Mouse (Mus musculus): ENCODE measurements around the gene Fxyd5. TPM values are rescaled to one million over a fixed set of nuclear protein-coding genes. Genes with fewer than 3 reads are reported as not detected.

Gene Fxyd5
- 10.1 and 14.6 TPM in 2 replicates for polyA plus RNA-seq (2012; rRNA removed)
- polyA plus RNA-seq (2014; fragmentation: Nextera tagmentation; extraction: Ambion mirVana): 15.1 and 20.4 TPM in 2 replicates

DNA sequence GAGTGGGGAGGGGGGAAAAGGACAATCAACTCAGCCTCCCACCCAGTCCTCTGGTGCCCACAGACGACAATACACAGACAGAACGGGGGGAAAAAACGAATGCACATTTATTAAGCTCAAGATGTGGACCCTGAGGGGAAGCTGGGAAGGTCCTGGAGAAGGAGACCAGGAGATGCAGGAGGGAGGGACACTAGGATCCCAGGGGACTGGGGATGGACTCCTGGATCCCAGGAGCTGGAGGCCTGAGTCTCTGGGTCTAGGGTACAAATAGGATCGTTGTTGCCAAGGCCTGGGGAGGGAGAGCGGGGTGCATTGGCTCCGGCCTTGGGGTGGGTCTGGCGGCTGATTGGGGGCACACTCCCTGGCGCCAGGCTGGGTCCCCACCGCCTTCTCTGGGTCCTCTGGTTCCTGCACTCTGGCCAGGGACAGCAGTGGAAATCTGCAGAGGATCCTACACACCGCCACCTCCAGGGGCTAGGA lies at the start of gene Fxyd5:
Gene Fxyd5 (minus strand): TSS at position 51 of the 480 bp plus-strand sequence.
- Histone ChIP-seq H3K4me3 (ENCODE audit: insufficient read depth in 1 of 2, low read depth in 2 of 2, low read length in 2 of 2) (peak within 1 kb of the TSS; percentile 34 to 41), H3K4me2 (ENCODE audit: low read depth) (peak within 1 kb of the TSS; percentile 43), H3K4me1 (replicated peaks; ENCODE audit: control insufficient read depth in 2 of 2, insufficient read depth in 2 of 2, low read length in 1 of 2) (no peaks in the 10 kb centered on the region), H3K36me3 (replicated peaks; ENCODE audit: control insufficient read depth, insufficient read depth, low read depth) (no peaks in the 10 kb centered on the region), H3K9me3 (ENCODE audit: control insufficient read depth, low read length) (no peaks in the 10 kb centered on the region), H3K27ac (no peak within 1 kb of the TSS), H3K27me3 (ENCODE audit: control insufficient read depth, insufficient read depth, low read length) (no peaks in the 10 kb centered on the region; the same call in 1 of the 2 replicates), H3K9ac (replicated peaks) (no peak within 1 kb of the TSS)
- ATAC-seq (ENCODE audit: insufficient read depth) (no peak), DNase-seq (ENCODE audit: low read depth in 3 of 3, low spot score in 3 of 3) (no peak)
- 42% methylated on average over 10 of the region's 10 CpGs for WGBS (ENCODE audit: insufficient replicate concordance)
- TF ChIP-seq CTCF (IDR thresholded peaks at IDR 0.05; ENCODE audit: low read depth): no peak
- no peak for TF ChIP-seq EP300 (IDR thresholded peaks at IDR 0.05; ENCODE audit: low read depth)

DNA sequence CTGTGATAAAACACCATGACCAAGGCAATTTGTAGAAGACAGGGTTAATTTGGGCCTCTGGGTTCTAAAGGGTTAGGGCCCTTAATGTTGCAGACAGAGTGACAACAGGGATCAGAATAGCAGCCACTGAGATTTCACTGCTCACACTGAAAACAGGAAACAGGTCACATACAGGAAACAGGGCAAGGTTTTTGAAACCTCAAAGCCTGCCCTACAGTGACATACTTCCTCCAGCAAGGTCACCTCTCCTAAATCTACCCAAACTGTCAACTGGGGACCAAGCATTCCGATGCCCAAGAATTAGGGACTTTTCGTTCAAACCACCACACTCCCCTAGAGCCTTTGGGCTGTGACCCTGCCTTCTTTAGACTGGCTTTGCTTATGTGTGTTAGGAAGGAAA lies 47.4 kb upstream of the Fxyd5 start:
- H3K36me3 ChIP-seq (replicated peaks; ENCODE audit: control insufficient read depth, insufficient read depth, low read depth): no peaks in the 10 kb centered on the region
- H3K4me3 ChIP-seq (ENCODE audit: insufficient read depth in 1 of 2, low read depth in 2 of 2, low read length in 2 of 2): no peak overlapping the region
- DNase-seq (ENCODE audit: low read depth in 3 of 3, low spot score in 3 of 3): no peak
- no peak overlapping the region for H3K4me2 ChIP-seq (ENCODE audit: low read depth)
- no peak overlapping the region for H3K9ac ChIP-seq (replicated peaks)
- no peak for ATAC-seq (ENCODE audit: insufficient read depth)
- no peaks in the 10 kb centered on the region for H3K9me3 ChIP-seq (ENCODE audit: control insufficient read depth, low read length)
- H3K27me3 ChIP-seq (ENCODE audit: control insufficient read depth, insufficient read depth, low read length): no peaks in the 10 kb centered on the region
- no peak overlapping the region for H3K27ac ChIP-seq
- TF ChIP-seq CTCF (IDR thresholded peaks at IDR 0.05; ENCODE audit: low read depth) (no peak), EP300 (IDR thresholded peaks at IDR 0.05; ENCODE audit: low read depth) (no peak)
- H3K4me1 ChIP-seq (replicated peaks; ENCODE audit: control insufficient read depth in 2 of 2, insufficient read depth in 2 of 2, low read length in 1 of 2): peaks cover 0 to 4% of the 10 kb centered on the region in 2 experiments; a peak in 1 of 4 replicates
- 15% methylated on average over 2 of the region's 2 CpGs for WGBS (ENCODE audit: insufficient replicate concordance)

GRCm38 (mm10) chr7:31088206-31088605 lies 45.9 kb upstream of the Fxyd5 start:
- Histone ChIP-seq H3K9me3 (ENCODE audit: control insufficient read depth, low read length) (no peaks in the 10 kb centered on the region), H3K4me1 (replicated peaks; ENCODE audit: control insufficient read depth in 2 of 2, insufficient read depth in 2 of 2, low read length in 1 of 2) (peaks cover 0 to 6% of the 10 kb centered on the region in 2 experiments; a peak in 1 of 4 replicates), H3K36me3 (replicated peaks; ENCODE audit: control insufficient read depth, insufficient read depth, low read depth) (no peaks in the 10 kb centered on the region), H3K4me3 (ENCODE audit: insufficient read depth in 1 of 2, low read depth in 2 of 2, low read length in 2 of 2) (no peak overlapping the region), H3K9ac (replicated peaks) (no peak overlapping the region), H3K27ac (no peak overlapping the region), H3K27me3 (ENCODE audit: control insufficient read depth, insufficient read depth, low read length) (no peaks in the 10 kb centered on the region), H3K4me2 (ENCODE audit: low read depth) (no peak overlapping the region)
- ATAC-seq (ENCODE audit: insufficient read depth) (no peak), DNase-seq (ENCODE audit: low read depth in 3 of 3, low spot score in 3 of 3) (no peak)
- TF ChIP-seq CTCF (IDR thresholded peaks at IDR 0.05; ENCODE audit: low read depth) (no peak), EP300 (IDR thresholded peaks at IDR 0.05; ENCODE audit: low read depth) (no peak)
- WGBS (ENCODE audit: insufficient replicate concordance): 53% methylated on average over 3 of the region's 3 CpGs

- TF ChIP-seq EP300 (IDR thresholded peaks at IDR 0.05; ENCODE audit: low read depth): no peak
- TF ChIP-seq CTCF (IDR thresholded peaks at IDR 0.05; ENCODE audit: low read depth): no peak
- H3K9me3 ChIP-seq (ENCODE audit: control insufficient read depth, low read length): no peaks in the 10 kb centered on the region
- ATAC-seq (ENCODE audit: insufficient read depth): no peak
- H3K36me3 ChIP-seq (replicated peaks; ENCODE audit: control insufficient read depth, insufficient read depth, low read depth): no peaks in the 10 kb centered on the region
- no peak for DNase-seq (ENCODE audit: low read depth in 3 of 3, low spot score in 3 of 3)
- no peaks in the 10 kb centered on the region for H3K27me3 ChIP-seq (ENCODE audit: control insufficient read depth, insufficient read depth, low read length)
- no peak overlapping the region for H3K27ac ChIP-seq
- peaks cover 0 to 6% of the 10 kb centered on the region in 2 experiments; a peak in 1 of 4 replicates for H3K4me1 ChIP-seq (replicated peaks; ENCODE audit: control insufficient read depth in 2 of 2, insufficient read depth in 2 of 2, low read length in 1 of 2)
- H3K9ac ChIP-seq (replicated peaks): no peak overlapping the region
- no peak overlapping the region for H3K4me2 ChIP-seq (ENCODE audit: low read depth)
- H3K4me3 ChIP-seq (ENCODE audit: insufficient read depth in 1 of 2, low read depth in 2 of 2, low read length in 2 of 2): no peak overlapping the region
- 18% methylated on average over 2 of the region's 2 CpGs for WGBS (ENCODE audit: insufficient replicate concordance)
Measured at GRCm38 (mm10) chr7:31087262-31087661, 45.0 kb upstream of the Fxyd5 start.

GRCm38 (mm10) chr7:31086175-31086755 lies 44.0 kb upstream of the Fxyd5 start:
- DNase-seq (ENCODE audit: low read depth in 3 of 3, low spot score in 3 of 3) (no peak), ATAC-seq (ENCODE audit: insufficient read depth) (no peak)
- H3K27ac ChIP-seq: no peak overlapping the region
- no peak overlapping the region for H3K4me3 ChIP-seq (ENCODE audit: insufficient read depth in 1 of 2, low read depth in 2 of 2, low read length in 2 of 2)
- peaks cover 0 to 6% of the 10 kb centered on the region in 2 experiments; a peak in 1 of 4 replicates for H3K4me1 ChIP-seq (replicated peaks; ENCODE audit: control insufficient read depth in 2 of 2, insufficient read depth in 2 of 2, low read length in 1 of 2)
- H3K36me3 ChIP-seq (replicated peaks; ENCODE audit: control insufficient read depth, insufficient read depth, low read depth): no peaks in the 10 kb centered on the region
- WGBS (ENCODE audit: insufficient replicate concordance): 67% methylated on average over 9 of the region's 9 CpGs
- H3K4me2 ChIP-seq (ENCODE audit: low read depth): no peak overlapping the region
- no peak overlapping the region for H3K9ac ChIP-seq (replicated peaks)
- H3K9me3 ChIP-seq (ENCODE audit: control insufficient read depth, low read length): no peaks in the 10 kb centered on the region
- H3K27me3 ChIP-seq (ENCODE audit: control insufficient read depth, insufficient read depth, low read length): no peaks in the 10 kb centered on the region
- TF ChIP-seq EP300 (IDR thresholded peaks at IDR 0.05; ENCODE audit: low read depth) (no peak), CTCF (IDR thresholded peaks at IDR 0.05; ENCODE audit: low read depth) (no peak)
